Mouse (Mus musculus) liver, embryonic 11.5 days (tissue): ENCODE measurements around the gene Aatk. TPM values are rescaled to one million over a fixed set of nuclear protein-coding genes. Genes with fewer than 3 reads are reported as not detected.

Experiments used
- ATAC-seq: fragments of 200-750 bp; cut with Nextera tagmentation; replicated peaks from 2 replicates; pipeline ENCODE4 v1.8.0; 2017; ENCODE audit warnings: moderate number of reproducible peaks, mild to moderate bottlenecking, moderate TSS enrichment, moderate library complexity; ENCODE audit not compliant: low FRiP score
- DNase-seq: peaks from one replicate; pipeline ENCODE4 v3.0.0-alpha.2; 2017; ENCODE audit warnings: low spot score
- H3K27ac ChIP-seq: fragments of 300-500 bp; sonication (generic); 2 replicates; pipeline ENCODE4 v1.5.1; 2014; ENCODE audit warnings: mild to moderate bottlenecking, low read depth, low read length, control low read depth
- H3K27me3 ChIP-seq: fragments of 300-500 bp; sonication (generic); replicated peaks from 2 replicates; pipeline ENCODE4 v1.6.1; 2014; ENCODE audit warnings: low read length, mixed read lengths; ENCODE audit not compliant: control insufficient read depth, insufficient read depth
- H3K36me3 ChIP-seq: fragments of 300-500 bp; sonication (generic); 2 replicates; pipeline ENCODE4 v1.6.1; 2014; ENCODE audit warnings: mild to moderate bottlenecking, low read length, moderate library complexity, mixed read lengths; ENCODE audit not compliant: control insufficient read depth, insufficient read depth
- H3K4me1 ChIP-seq: fragments of 300-500 bp; sonication (generic); replicated peaks from 2 replicates; pipeline ENCODE4 v1.6.1; 2014; ENCODE audit warnings: low read length, mixed read lengths; ENCODE audit not compliant: control insufficient read depth, insufficient read depth
- H3K4me2 ChIP-seq: fragments of 300-500 bp; sonication (generic); 2 replicates; pipeline ENCODE4 v1.6.1; 2014; ENCODE audit warnings: mild to moderate bottlenecking, control low read depth, moderate library complexity
- H3K4me3 ChIP-seq: fragments of 300-500 bp; sonication (generic); 2 replicates; pipeline ENCODE4 v1.5.1; 2014; ENCODE audit warnings: low read depth, low read length, control low read depth
- H3K9ac ChIP-seq: fragments of 300-500 bp; sonication (generic); 2 replicates; pipeline ENCODE4 v1.6.1; 2014; ENCODE audit warnings: low read depth, low read length, control low read depth
- H3K9me3 ChIP-seq: fragments of 300-500 bp; sonication (generic); 2 replicates; pipeline ENCODE4 v1.6.1; 2016; ENCODE audit warnings: low read length, inconsistent platforms, mixed read lengths; ENCODE audit not compliant: control insufficient read depth
- WGBS: fragments of 180-500 bp; shearing (Covaris S2); extraction: QIAGEN DNeasy Blood & Tissue Kit; methylation state at CpG from one replicate; pipeline ENCODE4 v1.1.7; 2014; 5-methylcytosine and 5-hydroxymethylcytosine counted together
- polyA plus RNA-seq: library from polyadenylated mRNA; unstranded; fragments of >200 nt; fragmentation: Nextera tagmentation; extraction: Ambion mirVana; gene quantifications from 2 replicates; pipeline ENCODE4 v1.2.1, GENCODE M21; 2014

The Aatk gene
- 0.74 and 0.86 TPM in 2 replicates for polyA plus RNA-seq

- H3K27me3 ChIP-seq = peaks cover 47% of the 10 kb centered on the region
- 2% methylated on average over 59 of the region's 63 CpGs for WGBS
Observed at GRCm38 (mm10) chr11:120046553-120047191, at the start of gene Aatk. TSS of gene Aatk (minus strand) at chr11:120047167.

DNA sequence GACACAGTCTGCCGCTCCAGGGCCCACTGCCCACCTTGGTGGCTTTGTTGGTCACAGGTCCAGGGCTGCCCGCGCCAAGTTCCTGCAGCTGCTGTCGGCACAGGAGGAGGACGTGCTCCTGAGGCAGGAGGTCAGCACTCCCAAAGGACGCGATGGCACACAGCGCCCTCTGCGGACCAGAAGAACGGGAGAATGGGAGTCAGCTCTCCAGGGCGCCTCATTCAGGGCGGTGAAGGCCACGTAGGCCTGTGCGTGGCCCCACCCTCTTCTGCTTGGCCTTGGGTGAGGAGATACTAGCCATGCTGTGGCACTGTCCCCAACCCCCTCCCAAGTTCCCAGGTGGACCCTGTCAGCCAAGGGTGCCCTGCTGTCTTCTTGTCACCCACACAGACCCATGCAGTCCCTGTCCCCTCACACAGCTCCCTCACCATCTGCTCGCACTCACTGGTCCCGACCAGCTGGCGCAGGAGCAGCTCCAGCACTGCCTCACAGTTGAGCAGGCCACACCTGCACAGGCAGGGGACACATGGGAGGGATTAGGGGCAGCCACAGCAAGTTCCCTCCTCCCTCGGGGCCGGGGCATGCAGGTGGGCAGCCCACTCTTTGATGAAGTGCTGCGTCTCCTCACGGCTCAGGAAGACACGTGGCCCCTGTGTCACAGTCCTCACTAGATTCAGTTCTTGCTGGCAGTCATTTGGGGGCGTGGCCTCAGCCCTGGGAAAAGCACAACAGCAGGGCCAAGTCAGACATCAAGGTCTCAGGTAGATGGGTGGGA, 46.0 kb upstream of the Aatk start:
- H3K4me3 ChIP-seq = no peak overlapping the region
- ATAC-seq = 0 out of 2 replicates have a peak, but pooled peaks have one; percentile 14
- no peak overlapping the region for H3K4me2 ChIP-seq
- H3K9ac ChIP-seq = no peak overlapping the region
- H3K27ac ChIP-seq = no peak overlapping the region
- 84% methylated on average over 23 of the region's 23 CpGs for WGBS
- DNase-seq = no peak
- H3K36me3 ChIP-seq = peaks cover 18% of the 10 kb centered on the region; the same call in 1 of the 2 replicates
- H3K27me3 ChIP-seq = no peaks in the 10 kb centered on the region
- H3K9me3 ChIP-seq = no peaks in the 10 kb centered on the region
- H3K4me1 ChIP-seq = peaks cover 7% of the 10 kb centered on the region

More at GRCm38 (mm10) chr11:120046553-120047191, at the start of gene Aatk:
- DNase-seq (no peak), ATAC-seq (no peak)
- Histone ChIP-seq H3K4me1 (peaks cover 16% of the 10 kb centered on the region), H3K9ac (no peak within 1 kb of the TSS), H3K4me2 (peak within 1 kb of the TSS; percentile 72), H3K9me3 (no peaks in the 10 kb centered on the region), H3K27ac (no peak within 1 kb of the TSS), H3K36me3 (no peaks in the 10 kb centered on the region), H3K4me3 (peak within 1 kb of the TSS; percentile 48)

DNA sequence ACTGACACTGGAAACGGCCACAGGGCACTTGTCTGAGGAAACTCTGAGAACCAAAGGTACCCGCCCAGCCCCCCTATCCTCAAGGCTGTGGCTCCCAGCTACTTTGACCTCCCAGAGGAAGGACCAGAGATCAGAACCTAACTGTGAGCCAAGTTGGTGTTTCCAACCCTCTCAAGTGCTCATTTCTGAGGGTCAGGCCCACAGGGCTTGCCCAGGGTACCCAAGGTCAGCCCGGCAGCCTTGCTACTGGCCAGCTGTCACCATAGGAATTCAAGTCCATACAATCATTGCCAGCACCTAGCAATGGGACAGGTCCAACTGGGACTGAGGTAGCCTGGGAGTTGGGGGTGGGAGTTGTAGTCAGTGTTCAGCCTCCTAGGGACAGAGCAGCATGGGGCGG, 43.7 kb upstream of the Aatk start:
- Histone ChIP-seq H3K9me3 (no peaks in the 10 kb centered on the region), H3K27me3 (no peaks in the 10 kb centered on the region), H3K9ac (no peak overlapping the region), H3K4me2 (no peak overlapping the region), H3K36me3 (peaks cover 18% of the 10 kb centered on the region; the same call in 1 of the 2 replicates), H3K4me3 (no peak overlapping the region), H3K4me1 (peaks cover 5% of the 10 kb centered on the region), H3K27ac (no peak overlapping the region)
- WGBS = 90% methylated on average over 4 of the region's 4 CpGs
- no peak for DNase-seq
- no peak for ATAC-seq

GRCm38 (mm10) chr11:120086702-120087152, 39.8 kb upstream of the Aatk start, which contains the start of gene Cep131:
TSS of gene Cep131 (minus strand) at chr11:120086827.
- peak within 1 kb of the TSS; percentile 89 for H3K9ac ChIP-seq
- peak within 1 kb of the TSS; percentile 91 for H3K4me3 ChIP-seq
- H3K27ac ChIP-seq = peak within 1 kb of the TSS; percentile 67; the same call in 1 of the 2 replicates
- no peaks in the 10 kb centered on the region for H3K9me3 ChIP-seq
- DNase-seq (peak; percentile 97), ATAC-seq (peak; percentile 100)
- H3K4me2 ChIP-seq = peak within 1 kb of the TSS; percentile 74
- peaks cover 6% of the 10 kb centered on the region for H3K4me1 ChIP-seq
- under 1% methylated on average over 42 of the region's 42 CpGs for WGBS
- H3K36me3 ChIP-seq = peaks cover 4% of the 10 kb centered on the region; the same call in 1 of the 2 replicates
- no peaks in the 10 kb centered on the region for H3K27me3 ChIP-seq

GRCm38 (mm10) chr11:120085891-120086627, 39.1 kb upstream of the Aatk start:
- ATAC-seq = peak; percentile 57
- H3K9me3 ChIP-seq = no peaks in the 10 kb centered on the region
- H3K4me3 ChIP-seq = peak overlapping the region; percentile 91
- H3K36me3 ChIP-seq = peaks cover 4% of the 10 kb centered on the region; the same call in 1 of the 2 replicates
- peak overlapping the region; percentile 89 for H3K9ac ChIP-seq
- WGBS = under 1% methylated on average over 25 of the region's 25 CpGs
- H3K4me2 ChIP-seq = peak overlapping the region; percentile 74
- H3K27ac ChIP-seq = peak overlapping the region; percentile 67; the same call in 1 of the 2 replicates
- H3K4me1 ChIP-seq = peaks cover 6% of the 10 kb centered on the region
- no peaks in the 10 kb centered on the region for H3K27me3 ChIP-seq
- peak; percentile 50 for DNase-seq

DNA sequence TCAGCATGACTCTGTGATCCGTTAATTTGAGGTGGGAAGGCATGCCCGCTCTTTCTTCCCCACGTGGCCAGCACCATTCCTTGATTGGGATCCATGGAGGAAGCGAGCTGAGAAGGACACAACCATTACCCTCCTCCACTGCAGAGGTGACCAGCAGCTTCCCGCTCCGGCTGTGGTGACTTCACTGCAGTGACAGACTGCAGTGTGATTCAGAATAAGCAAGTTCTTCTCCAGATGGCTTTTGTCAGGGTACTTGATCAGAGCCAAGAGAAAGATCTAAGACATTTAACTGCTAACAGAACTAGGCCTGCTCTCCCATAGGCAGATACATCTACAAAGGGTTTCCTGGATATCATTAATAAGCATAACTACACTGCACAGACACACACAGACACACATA, 33.3 kb upstream of the Aatk start:
- no peaks in the 10 kb centered on the region for H3K4me1 ChIP-seq
- no peak overlapping the region for H3K4me2 ChIP-seq
- peaks cover 11% of the 10 kb centered on the region for H3K36me3 ChIP-seq
- DNase-seq (no peak), ATAC-seq (no peak)
- no peak overlapping the region for H3K27ac ChIP-seq
- H3K9ac ChIP-seq = no peak overlapping the region
- no peaks in the 10 kb centered on the region for H3K27me3 ChIP-seq
- 87% methylated on average over 6 of the region's 6 CpGs for WGBS
- no peaks in the 10 kb centered on the region for H3K9me3 ChIP-seq
- H3K4me3 ChIP-seq = no peak overlapping the region

DNA sequence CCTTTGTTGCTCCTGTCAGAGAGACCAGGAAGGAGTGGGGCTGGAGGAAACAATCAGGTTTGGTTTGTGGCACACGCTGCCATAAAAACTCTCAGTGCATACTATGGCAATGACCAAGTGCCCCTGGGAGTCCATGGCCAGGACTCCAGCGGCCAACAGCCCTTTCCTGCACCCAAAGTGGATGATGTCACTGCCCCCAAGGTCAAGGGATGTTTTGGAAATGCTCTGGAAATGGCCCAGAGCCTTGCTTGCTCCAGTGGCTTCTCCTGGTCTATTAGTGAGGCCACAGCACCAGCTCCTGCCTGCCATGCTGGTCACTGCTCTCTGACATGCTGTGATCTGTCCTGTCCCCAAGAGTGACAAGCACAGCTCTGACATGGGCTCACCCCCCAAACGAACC, 29.2 kb upstream of the Aatk start:
- 73% methylated on average over 3 of the region's 3 CpGs for WGBS
- Histone ChIP-seq H3K4me2 (no peak overlapping the region), H3K4me1 (no peaks in the 10 kb centered on the region), H3K9me3 (no peaks in the 10 kb centered on the region), H3K4me3 (no peak overlapping the region), H3K36me3 (peaks cover 11% of the 10 kb centered on the region), H3K27ac (no peak overlapping the region), H3K9ac (no peak overlapping the region), H3K27me3 (no peaks in the 10 kb centered on the region)
- no peak for ATAC-seq
- DNase-seq = no peak

- no peak for ATAC-seq
- Histone ChIP-seq H3K27me3 (no peaks in the 10 kb centered on the region), H3K36me3 (peaks cover 16% of the 10 kb centered on the region), H3K4me2 (no peak overlapping the region), H3K27ac (no peak overlapping the region), H3K4me1 (no peaks in the 10 kb centered on the region), H3K4me3 (no peak overlapping the region), H3K9me3 (no peaks in the 10 kb centered on the region), H3K9ac (no peak overlapping the region)
- WGBS = 90% methylated on average over 9 of the region's 9 CpGs
- no peak for DNase-seq
Observed at GRCm38 (mm10) chr11:120072986-120073647, 26.1 kb upstream of the Aatk start.
